Mouse (Mus musculus) C2C12 (cell line): ENCODE results near the gene Tcte2.

ENCODE experiments used
- CTCF ChIP-seq: IDR thresholded peaks from one replicate; pipeline ENCODE4 v1.5.1; 2011; ENCODE audit not compliant: control insufficient read depth, insufficient read depth, insufficient read length
- USF1 ChIP-seq: IDR thresholded peaks from one replicate; pipeline ENCODE4 v1.6.1; 2011; ENCODE audit warnings: low read depth, mild to moderate bottlenecking, control low read depth, moderate library complexity

GRCm38 (mm10) chr17:13769256-13769655 is 7.6 kb upstream of the Tcte2 start:
- TF ChIP-seq CTCF = no peak
- TF ChIP-seq USF1 = no peak
